8 mouse cellular contexts compared by ENCODE assay signal in the genomic region with DNA sequence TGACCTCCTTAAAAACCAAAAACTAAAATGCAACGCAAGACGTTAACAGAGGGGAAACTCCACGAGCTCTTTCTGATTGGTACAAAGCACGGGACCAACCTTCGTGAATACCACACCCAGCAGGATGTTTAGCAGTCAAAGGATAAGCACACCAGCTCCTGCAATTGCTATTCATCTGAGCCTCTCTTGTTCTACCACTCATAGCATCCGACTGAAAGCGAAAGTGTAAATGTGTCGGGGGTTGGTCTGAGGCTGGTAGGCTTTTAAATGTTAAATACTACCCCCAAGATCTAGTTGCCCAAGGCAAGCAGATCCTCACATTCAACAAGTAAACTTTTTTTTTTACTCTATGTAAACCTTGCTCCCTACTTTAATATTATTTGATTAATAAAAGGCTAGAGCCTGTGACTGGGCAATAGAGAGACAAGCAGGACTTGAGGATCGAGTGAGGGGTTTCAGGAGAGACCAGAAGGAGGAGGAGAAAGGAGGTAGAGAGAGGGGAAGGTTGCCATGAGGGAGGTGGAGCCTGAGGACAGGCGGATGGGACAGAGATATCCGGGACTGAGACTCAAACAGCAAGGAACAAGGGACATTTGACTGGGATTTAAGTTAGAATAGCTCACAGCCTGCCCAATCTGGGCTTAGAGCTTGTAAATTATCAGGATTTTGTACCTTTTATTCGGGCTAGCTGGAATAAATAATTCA. TPM values are rescaled to one million over a fixed set of nuclear protein-coding genes. Genes with fewer than 3 reads are reported as not detected.
A peak's percentile ranks its signal among the peaks of the same experiment; 100 is the strongest.
DNase-seq lines count a peak whose midpoint lies in the region; ATAC-seq lines count a peak whose summit lies in the region.

No protein-coding gene starts in this region.

- no peaks in the 10 kb centered on the region for H3K27me3 ChIP-seq in hindbrain, embryonic 12.5 days

- H3K4me2 ChIP-seq in hindbrain, embryonic 12.5 days (replicated peaks): peak overlapping the region; percentile 32

- H3K4me1 ChIP-seq in hindbrain, embryonic 12.5 days: peaks cover 8% of the 10 kb centered on the region

- DNase-seq in B cell, adult 2 months: peak; percentile 32 to 37
- DNase-seq in Muller cell, postnatal 12 days (ENCODE audit: inconsistent ontology term): peak; percentile 42
- peak; percentile 30 for DNase-seq in thymus, postnatal 25 days
- no peak for DNase-seq in ovary, adult 18-20 months (ENCODE audit: low spot score)
- no peak for DNase-seq in kidney, adult 18-20 months
- DNase-seq in right cerebral cortex, postnatal 14 days: no peak

- 9% methylated on average over 12 of the region's 12 CpGs for WGBS in hindbrain, embryonic 12.5 days

- no peak overlapping the region for H3K4me3 ChIP-seq in hindbrain, embryonic 12.5 days

- no peak overlapping the region for H3K9ac ChIP-seq in hindbrain, embryonic 12.5 days

- no peaks in the 10 kb centered on the region for H3K36me3 ChIP-seq in hindbrain, embryonic 12.5 days

- ATAC-seq in hindbrain, embryonic 12.5 days (ENCODE audit: low FRiP score): no peak
- ATAC-seq in megakaryocyte, adult 5-6 weeks (ENCODE audit: poor library complexity, severe bottlenecking): peak; percentile 52

- no peak overlapping the region for H3K27ac ChIP-seq in hindbrain, embryonic 12.5 days

- no peaks in the 10 kb centered on the region for H3K9me3 ChIP-seq in hindbrain, embryonic 12.5 days (replicated peaks)

RNA-seq across cellular contexts. Expression of a gene that starts 25.0 kb away (rescaled TPM):
- 37.9 and 40.4 TPM in 2 replicates for polyA plus RNA-seq in hindbrain, embryonic 12.5 days (2016; fragmentation: Nextera tagmentation; extraction: Ambion mirVana)
- 66.1 and 83.1 TPM in 2 replicates for total RNA-seq in megakaryocyte, adult 5-6 weeks (2015)
- 36.8 and 50.8 TPM in 2 replicates for total RNA-seq in megakaryocyte, adult 5-6 weeks (2017)

Comparison
In these comparisons a context has a peak if more than half of its experiments do, and no peak if none do; other contexts are left out.
1. DNase-seq: peak in B cell, adult 2 months (2 of 2), Muller cell, postnatal 12 days (single experiment) and thymus, postnatal 25 days (single experiment); none in ovary, adult 18-20 months (single experiment), kidney, adult 18-20 months (single experiment) and right cerebral cortex, postnatal 14 days (single experiment).